ENCODE assay signal across 20 mouse cellular contexts in genomic region chr9:43014886-43015285, GRCm38 (mm10).
"Had no signal": no experiment of that assay in that cellular context is flagged by ENCODE, and none has a peak within 500 bp of the region (broad histone marks: within the 10 kb centered on the region; RNA-seq: fewer than 3 reads in every experiment).

No protein-coding gene starts in this region.

- H3K27me3 ChIP-seq: limb, embryonic 13.5 days; liver, embryonic 12.5 days; liver, embryonic 15.5 days; midbrain, embryonic 12.5 days; midbrain, embryonic 15.5 days; neural tube, embryonic 13.5 days; stomach, embryonic 15.5 days had no signal

- H3K27ac ChIP-seq: left cerebral cortex, adult 2 months; limb, embryonic 10.5 days; limb, embryonic 13.5 days; liver, embryonic 12.5 days; liver, embryonic 15.5 days; macrophage; midbrain, embryonic 12.5 days; midbrain, embryonic 15.5 days; neural tube, embryonic 13.5 days; stomach, embryonic 15.5 days had no signal

- H3K4me1 ChIP-seq: limb, embryonic 10.5 days; limb, embryonic 13.5 days; liver, embryonic 12.5 days; liver, embryonic 15.5 days; midbrain, embryonic 12.5 days; midbrain, embryonic 15.5 days; neural tube, embryonic 13.5 days; stomach, embryonic 15.5 days had no signal

- H3K4me3 ChIP-seq: left cerebral cortex, adult 2 months; limb, embryonic 10.5 days; limb, embryonic 13.5 days; liver, embryonic 12.5 days; liver, embryonic 15.5 days; midbrain, embryonic 12.5 days; midbrain, embryonic 15.5 days; neural tube, embryonic 13.5 days; stomach, embryonic 15.5 days had no signal

- DNase-seq: kidney, adult 9 months; kidney, postnatal 14 days; kidney, postnatal 4 days; liver; lung, adult 2 months; retina, postnatal 1 day; right cerebral cortex, postnatal 25 days; spleen, adult 18-20 months; thymus, postnatal 14 days; thymus, postnatal 4 days had no signal
